Mouse (Mus musculus) hindbrain, embryonic 16.5 days (tissue): ENCODE measurements at regions not wholly inside any gene's neighbourhood (a gene's known extent, or its start where the extent isn't known, plus 50 kb on each side); places are given as distances from the start of the nearest gene placed in this dataset.

Source experiments
- ATAC-seq: fragments of 200-750 bp; cut with Nextera tagmentation; 2 replicates; pipeline ENCODE4 v1.8.0; 2017; ENCODE audit warnings: moderate TSS enrichment, moderate library complexity
- H3K27ac ChIP-seq: fragments of 300-500 bp; sonication (generic); 2 replicates; pipeline ENCODE4 v1.5.1; 2014; ENCODE audit warnings: low read depth, mild to moderate bottlenecking, control low read depth, low read length, moderate library complexity
- H3K27me3 ChIP-seq: fragments of 300-500 bp; sonication (generic); replicated peaks from 2 replicates; pipeline ENCODE4 v1.6.1; 2014; ENCODE audit warnings: low read length; ENCODE audit not compliant: control insufficient read depth, insufficient read depth
- H3K36me3 ChIP-seq: fragments of 300-500 bp; sonication (generic); 2 replicates; pipeline ENCODE4 v1.6.1; 2014; ENCODE audit warnings: mild to moderate bottlenecking, low read length, moderate library complexity, mixed read lengths; ENCODE audit not compliant: control insufficient read depth, insufficient read depth
- H3K4me1 ChIP-seq: fragments of 300-500 bp; sonication (generic); 2 replicates; pipeline ENCODE4 v1.6.1; 2014; ENCODE audit warnings: low read depth, low read length; ENCODE audit not compliant: control insufficient read depth, insufficient read depth
- H3K4me2 ChIP-seq: fragments of 300-500 bp; sonication (generic); 2 replicates; pipeline ENCODE4 v1.6.1; 2014; ENCODE audit warnings: mild to moderate bottlenecking, low read length, control low read depth, moderate library complexity
- H3K4me3 ChIP-seq: fragments of 300-500 bp; sonication (generic); 2 replicates; pipeline ENCODE4 v1.5.1; 2014; ENCODE audit warnings: mild to moderate bottlenecking, low read length, control low read depth, moderate library complexity
- H3K9ac ChIP-seq: fragments of 300-500 bp; sonication (generic); 2 replicates; pipeline ENCODE4 v1.6.1; 2014; ENCODE audit warnings: low read depth, mild to moderate bottlenecking, control low read depth, low read length, moderate library complexity
- H3K9me3 ChIP-seq: fragments of 300-500 bp; sonication (generic); 2 replicates; pipeline ENCODE4 v1.6.1; 2014; ENCODE audit warnings: mild to moderate bottlenecking, low read length, moderate library complexity; ENCODE audit not compliant: control insufficient read depth
- WGBS: fragments of 180-500 bp; shearing (Covaris S2); extraction: QIAGEN DNeasy Blood & Tissue Kit; methylation state at CpG from one replicate; pipeline ENCODE4 v1.1.7; 2014; 5-methylcytosine and 5-hydroxymethylcytosine counted together

DNA sequence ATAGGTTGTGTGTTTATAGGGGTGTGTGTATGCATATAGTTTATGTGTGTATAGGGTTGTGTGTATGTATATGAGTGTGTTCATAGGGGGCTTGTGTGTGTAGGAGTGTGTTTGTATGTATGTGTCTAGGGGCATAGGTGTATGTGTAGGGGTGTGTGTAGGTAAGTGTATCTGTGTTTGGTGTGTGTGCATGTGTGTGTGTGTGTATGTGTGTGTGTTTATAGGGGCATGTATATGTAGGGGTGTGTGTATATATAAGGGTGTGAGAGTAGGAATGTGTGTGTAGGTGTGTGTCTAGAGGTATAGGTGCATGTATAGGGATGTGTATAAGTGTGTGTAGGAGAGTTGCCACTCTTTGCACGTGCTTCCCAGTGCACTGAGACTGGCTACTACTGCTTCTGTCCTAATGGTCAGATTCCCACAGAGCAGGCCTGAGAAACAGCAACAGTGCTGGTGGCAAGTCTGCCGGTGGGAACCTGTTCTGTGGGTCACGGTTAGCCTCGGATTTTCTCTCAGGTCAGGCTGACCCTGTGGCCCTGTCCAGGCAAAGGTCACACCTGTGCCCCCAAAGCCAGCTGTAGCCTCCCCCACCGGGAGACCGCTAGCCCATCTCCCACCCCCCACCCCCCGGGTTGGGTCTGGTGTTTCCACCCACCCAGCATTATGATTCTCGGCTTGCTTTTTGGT, 90.5 kb upstream of the Itga6 start:
- H3K4me1 ChIP-seq = peaks cover 18% of the 10 kb centered on the region
- WGBS = 22% methylated on average over 8 of the region's 8 CpGs
- H3K9me3 ChIP-seq = no peaks in the 10 kb centered on the region
- no peak overlapping the region for H3K4me3 ChIP-seq
- no peak overlapping the region for H3K9ac ChIP-seq
- no peak overlapping the region for H3K27ac ChIP-seq
- peak; percentile 41; the same call in 1 of the 2 replicates for ATAC-seq
- H3K4me2 ChIP-seq = no peak overlapping the region
- H3K27me3 ChIP-seq = no peaks in the 10 kb centered on the region
- H3K36me3 ChIP-seq = no peaks in the 10 kb centered on the region

DNA sequence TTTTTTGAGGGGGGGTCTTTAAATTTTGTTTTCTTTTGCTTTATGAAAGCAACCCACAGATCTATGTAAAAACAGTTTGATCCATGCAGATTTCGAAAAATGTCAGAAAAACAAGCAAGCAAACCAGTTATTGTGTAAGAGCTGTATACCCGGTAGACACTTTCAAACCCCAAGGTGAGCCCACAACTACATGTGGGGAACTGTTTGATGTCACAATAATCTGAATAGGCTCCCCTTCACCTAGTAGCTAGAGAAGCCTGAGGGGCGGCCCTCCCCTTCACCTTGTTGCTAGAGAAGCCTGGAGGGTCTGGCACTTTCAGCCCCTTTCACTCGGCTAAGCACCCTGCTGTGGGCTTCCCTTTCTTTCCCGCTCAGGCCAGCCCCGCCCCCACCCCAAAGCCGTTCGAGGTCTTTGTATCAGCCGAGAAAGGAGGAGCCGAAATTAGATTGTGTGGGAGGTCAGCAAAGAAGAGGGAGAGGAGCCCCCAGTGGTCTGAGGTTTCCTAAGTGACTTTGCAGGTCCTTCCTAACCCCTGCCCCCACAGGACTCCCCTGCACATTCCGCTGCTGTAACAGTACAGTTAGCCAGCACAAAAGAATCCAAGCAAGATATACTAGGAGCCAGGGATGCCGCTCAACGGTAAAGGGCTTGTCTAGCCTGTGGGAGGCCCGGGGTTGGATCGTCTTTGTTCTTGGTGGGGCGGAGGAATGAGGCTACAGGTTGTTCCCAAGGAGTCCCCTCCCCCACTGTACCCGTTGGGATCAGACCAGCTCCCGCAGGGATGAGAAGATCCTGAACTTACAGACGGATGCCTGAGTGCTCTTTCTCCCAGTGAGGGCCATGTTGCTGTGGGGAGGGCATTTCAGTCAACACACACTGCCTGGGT, 89.7 kb upstream of the Itga6 start:
- Histone ChIP-seq H3K36me3 (no peaks in the 10 kb centered on the region), H3K4me1 (peaks cover 18% of the 10 kb centered on the region), H3K9ac (peak overlapping the region; percentile 57), H3K27me3 (no peaks in the 10 kb centered on the region), H3K27ac (peak overlapping the region; percentile 48), H3K9me3 (no peaks in the 10 kb centered on the region), H3K4me3 (peak overlapping the region; percentile 32), H3K4me2 (peak overlapping the region; percentile 63)
- ATAC-seq = peak; percentile 60
- WGBS = 2% methylated on average over 19 of the region's 19 CpGs

- Histone ChIP-seq H3K4me2 (no peak overlapping the region), H3K27me3 (no peaks in the 10 kb centered on the region), H3K36me3 (no peaks in the 10 kb centered on the region), H3K9ac (no peak overlapping the region), H3K27ac (no peak overlapping the region), H3K4me1 (peaks cover 16% of the 10 kb centered on the region), H3K4me3 (no peak overlapping the region), H3K9me3 (no peaks in the 10 kb centered on the region)
- 58% methylated on average over 8 of the region's 8 CpGs for WGBS
- ATAC-seq = no peak
Observed at GRCm38 (mm10) chr2:71656611-71657244, 88.7 kb upstream of the Itga6 start.

DNA sequence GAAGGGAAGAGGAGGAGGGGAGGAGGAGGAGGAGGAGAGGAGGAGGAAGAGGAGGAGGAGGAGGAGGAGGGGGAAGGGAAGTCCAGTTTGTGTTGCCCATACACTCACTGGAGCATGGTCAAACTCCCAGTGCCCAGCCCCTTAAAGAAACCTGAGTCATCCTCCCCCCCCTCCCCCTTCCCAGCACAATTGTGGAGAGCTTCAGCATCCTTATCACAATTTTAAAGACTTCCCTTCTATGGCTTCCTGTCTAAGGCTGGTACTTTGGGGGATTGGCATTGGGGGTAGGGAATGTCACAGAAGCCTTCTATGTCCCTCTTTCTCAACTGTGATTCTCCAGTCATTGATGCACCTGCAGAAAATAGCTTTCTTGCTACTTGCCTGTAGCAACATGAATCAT, 84.0 kb upstream of the Itga6 start:
- ATAC-seq = no peak
- no peaks in the 10 kb centered on the region for H3K27me3 ChIP-seq
- H3K4me3 ChIP-seq = no peak overlapping the region
- H3K9ac ChIP-seq = no peak overlapping the region
- H3K4me2 ChIP-seq = no peak overlapping the region
- no peak overlapping the region for H3K27ac ChIP-seq
- no peaks in the 10 kb centered on the region for H3K9me3 ChIP-seq
- H3K36me3 ChIP-seq = no peaks in the 10 kb centered on the region
- no peaks in the 10 kb centered on the region for H3K4me1 ChIP-seq

DNA sequence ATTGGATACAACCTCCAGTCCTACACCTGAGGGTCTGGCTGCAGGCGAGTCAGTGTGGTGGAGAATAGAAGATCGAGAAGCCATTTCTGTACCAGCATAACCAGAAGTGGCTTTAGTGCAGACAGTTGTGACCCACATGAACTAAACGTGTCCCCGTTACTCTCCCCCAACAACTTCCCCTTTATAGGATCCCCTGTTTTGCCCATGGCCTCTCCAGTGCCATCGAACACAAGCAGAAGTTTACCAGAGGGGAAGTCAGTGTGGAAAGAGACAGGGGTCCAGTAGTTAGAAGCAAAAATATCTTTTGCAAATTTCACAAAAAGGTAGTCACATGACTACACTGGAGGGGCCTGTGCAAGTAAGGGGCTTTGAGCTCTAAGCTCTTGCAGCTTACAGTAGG, 83.4 kb upstream of the Itga6 start:
- no peak for ATAC-seq
- 89% methylated on average over 5 of the region's 5 CpGs for whole genome bisulfite sequencing
- no peak overlapping the region for H3K27ac ChIP-seq
- no peaks in the 10 kb centered on the region for H3K27me3 ChIP-seq
- H3K9me3 ChIP-seq = no peaks in the 10 kb centered on the region
- H3K4me3 ChIP-seq = no peak overlapping the region
- no peaks in the 10 kb centered on the region for H3K4me1 ChIP-seq
- H3K9ac ChIP-seq = no peak overlapping the region
- no peak overlapping the region for H3K4me2 ChIP-seq
- H3K36me3 ChIP-seq = no peaks in the 10 kb centered on the region

- H3K27ac ChIP-seq = no peak overlapping the region
- WGBS = 81% methylated on average over 8 of the region's 8 CpGs
- no peak for ATAC-seq
- no peaks in the 10 kb centered on the region for H3K36me3 ChIP-seq
- no peaks in the 10 kb centered on the region for H3K9me3 ChIP-seq
- no peaks in the 10 kb centered on the region for H3K4me1 ChIP-seq
- no peak overlapping the region for H3K9ac ChIP-seq
- no peak overlapping the region for H3K4me2 ChIP-seq
- no peaks in the 10 kb centered on the region for H3K27me3 ChIP-seq
- H3K4me3 ChIP-seq = no peak overlapping the region
Observed at GRCm38 (mm10) chr2:71663453-71663852, 82.0 kb upstream of the Itga6 start.

- 79% methylated on average over 2 of the region's 2 CpGs for WGBS
- H3K36me3 ChIP-seq = no peaks in the 10 kb centered on the region
- H3K4me2 ChIP-seq = no peak overlapping the region
- H3K4me1 ChIP-seq = no peaks in the 10 kb centered on the region
- H3K4me3 ChIP-seq = no peak overlapping the region
- no peak overlapping the region for H3K27ac ChIP-seq
- no peak for ATAC-seq
- no peak overlapping the region for H3K9ac ChIP-seq
- no peaks in the 10 kb centered on the region for H3K9me3 ChIP-seq
- H3K27me3 ChIP-seq = no peaks in the 10 kb centered on the region
Observed at GRCm38 (mm10) chr2:71666927-71667326, 78.5 kb upstream of the Itga6 start.

DNA sequence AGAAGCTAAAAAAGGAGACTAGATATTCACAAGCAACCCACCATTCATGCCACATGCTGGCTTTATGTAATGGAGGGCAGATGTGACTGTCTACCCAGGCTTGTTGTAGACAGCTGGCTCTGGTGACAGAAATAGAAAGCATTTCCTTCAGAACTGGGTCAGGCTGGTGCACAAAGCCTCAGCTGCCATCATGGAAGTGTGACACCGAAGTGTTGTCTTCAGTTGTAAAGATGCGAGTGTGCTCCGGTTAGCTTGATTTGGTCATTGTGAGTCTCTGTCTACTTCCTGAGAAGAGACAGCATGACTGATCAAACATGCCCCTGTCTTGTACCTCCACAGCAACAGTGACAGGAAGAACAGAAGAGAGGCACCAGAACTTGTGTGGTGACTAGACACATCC, 77.7 kb upstream of the Itga6 start:
- whole genome bisulfite sequencing = 99% methylated on average over 3 of the region's 3 CpGs
- Histone ChIP-seq H3K4me2 (no peak overlapping the region), H3K9ac (no peak overlapping the region), H3K27me3 (no peaks in the 10 kb centered on the region), H3K4me3 (no peak overlapping the region), H3K9me3 (no peaks in the 10 kb centered on the region), H3K27ac (no peak overlapping the region), H3K36me3 (no peaks in the 10 kb centered on the region), H3K4me1 (no peaks in the 10 kb centered on the region)
- no peak for ATAC-seq

DNA sequence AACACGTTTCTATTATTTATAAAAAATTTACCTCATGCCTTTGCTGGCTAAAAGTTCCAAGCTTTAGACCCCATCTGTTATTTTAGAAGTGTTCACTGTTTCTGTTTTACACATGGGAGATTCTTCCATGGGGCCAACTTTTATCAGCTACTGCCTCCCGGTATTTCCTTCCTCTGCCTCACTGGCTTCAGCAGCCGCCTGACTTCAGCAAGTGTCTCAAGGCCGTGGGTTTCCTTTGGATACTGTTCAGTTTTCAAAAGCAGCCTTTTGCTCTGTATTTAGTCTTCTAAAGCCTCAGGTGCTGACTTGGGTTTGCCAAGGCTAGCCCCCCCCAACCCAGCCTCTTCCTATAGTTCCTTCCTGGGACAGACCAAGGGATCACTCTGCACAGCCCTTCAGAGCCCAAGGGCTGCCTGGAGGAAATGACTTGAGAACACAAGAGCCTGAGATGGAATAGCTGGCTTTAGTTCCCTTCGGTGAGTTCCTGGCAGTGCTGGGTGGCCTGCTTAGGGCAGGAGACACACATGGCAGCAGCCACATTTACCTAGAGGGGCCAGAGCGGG, 75.1 kb upstream of the Itga6 start:
- no peak overlapping the region for H3K9ac ChIP-seq
- H3K4me1 ChIP-seq = no peaks in the 10 kb centered on the region
- H3K4me2 ChIP-seq = no peak overlapping the region
- no peak for ATAC-seq
- no peak overlapping the region for H3K4me3 ChIP-seq
- 92% methylated on average over 6 of the region's 6 CpGs for WGBS
- no peak overlapping the region for H3K27ac ChIP-seq
- H3K9me3 ChIP-seq = no peaks in the 10 kb centered on the region
- H3K27me3 ChIP-seq = no peaks in the 10 kb centered on the region
- H3K36me3 ChIP-seq = no peaks in the 10 kb centered on the region
